Mouse (Mus musculus) erythroblast, embryonic 14.5 days (primary cell): ENCODE data around the gene Pik3r1.

ENCODE experiments used
- GATA1 ChIP-seq: IDR thresholded peaks from 2 replicates; pipeline ENCODE4 v1.6.1; 2012; ENCODE audit warnings: low read length, inconsistent platforms, mixed read lengths
- TAL1 ChIP-seq: IDR thresholded peaks from 3 replicates; pipeline ENCODE4 v1.6.1; 2012; ENCODE audit warnings: low read length, inconsistent platforms, mixed read lengths

DNA sequence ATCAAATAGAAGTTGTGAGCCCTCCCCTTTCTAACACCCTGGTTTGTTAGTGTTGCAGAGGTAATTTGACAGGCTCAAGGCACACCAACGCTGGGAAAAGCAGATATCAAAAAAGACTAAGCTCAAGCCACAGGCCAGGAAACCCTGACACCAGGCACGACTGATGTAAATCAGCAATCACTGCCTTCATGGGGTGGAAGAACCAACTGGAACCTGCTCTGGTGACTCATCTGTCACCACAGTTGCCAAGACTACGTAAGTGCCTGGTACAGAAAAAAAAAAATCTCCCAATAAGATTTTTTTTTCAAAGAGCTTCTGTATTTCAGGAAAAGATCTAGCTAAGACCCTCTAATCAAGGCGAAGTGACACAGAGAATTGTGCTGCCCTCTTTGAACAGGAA is 135.2 kb downstream of the Pik3r1 start:
- TF ChIP-seq GATA1 (no peak), TAL1 (no peak)
